Mouse (Mus musculus): ENCODE measurements around the gene Rnf111. TPM values are rescaled to one million over a fixed set of nuclear protein-coding genes. Genes with fewer than 3 reads are reported as not detected.
"Not testable (repeated sequence)": the region's sequence is repeated elsewhere in the genome, so short reads cannot be mapped to it uniquely, and the experiment has no call there.

The Rnf111 gene
- polyA plus RNA-seq, 1 experiment from 2014 or later = 24.3 TPM

- Histone ChIP-seq H3K4me2 (no peak overlapping the region), H3K9ac (no peak overlapping the region), H3K9me3 (no peaks in the 10 kb centered on the region), H3K27ac (no peak overlapping the region), H3K4me1 (no peaks in the 10 kb centered on the region), H3K36me3 (no peaks in the 10 kb centered on the region), H3K4me3 (replicated peaks) (no peak overlapping the region), H3K27me3 (replicated peaks) (no peaks in the 10 kb centered on the region)
- ATAC-seq (ENCODE audit: insufficient read depth, low FRiP score, low read depth) = no peak
- WGBS = 70% methylated on average over 2 of the region's 2 CpGs
Measured at GRCm38 (mm10) chr9:70487401-70487800, 16.1 kb downstream of the Rnf111 start.

GRCm38 (mm10) chr9:70485840-70486239 lies 17.7 kb downstream of the Rnf111 start:
- 75% methylated on average over 1 of the region's 1 CpGs for WGBS
- H3K9ac ChIP-seq = no peak overlapping the region
- H3K27ac ChIP-seq = no peak overlapping the region
- H3K4me1 ChIP-seq = no peaks in the 10 kb centered on the region
- no peaks in the 10 kb centered on the region for H3K9me3 ChIP-seq
- ATAC-seq (ENCODE audit: insufficient read depth, low FRiP score, low read depth) = no peak
- H3K27me3 ChIP-seq (replicated peaks) = no peaks in the 10 kb centered on the region
- H3K4me3 ChIP-seq (replicated peaks) = no peak overlapping the region
- H3K4me2 ChIP-seq = no peak overlapping the region
- no peaks in the 10 kb centered on the region for H3K36me3 ChIP-seq

DNA sequence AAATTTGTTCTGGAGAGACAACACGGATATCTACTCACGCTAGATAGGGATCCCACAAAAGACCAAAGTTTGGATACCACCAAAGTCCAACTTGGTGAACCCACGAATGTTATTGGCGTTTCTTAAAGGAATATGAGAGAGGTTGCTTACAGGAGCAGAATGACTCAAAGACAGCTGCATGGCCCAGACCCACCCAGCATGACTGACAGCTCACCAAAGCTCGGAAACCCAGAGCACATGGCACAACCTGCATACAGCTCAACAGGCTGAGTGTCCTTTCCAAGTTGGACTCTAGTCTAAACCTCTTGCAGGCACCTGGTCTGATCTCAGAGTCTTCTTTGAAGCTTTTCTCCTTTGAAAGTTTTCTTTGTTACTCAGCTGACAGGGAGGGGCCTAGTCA lies 20.0 kb downstream of the Rnf111 start:
- Histone ChIP-seq H3K4me1 (no peaks in the 10 kb centered on the region), H3K4me3 (replicated peaks) (no peak overlapping the region), H3K9ac (no peak overlapping the region), H3K4me2 (no peak overlapping the region), H3K27ac (no peak overlapping the region), H3K27me3 (replicated peaks) (no peaks in the 10 kb centered on the region), H3K36me3 (no peaks in the 10 kb centered on the region), H3K9me3 (no peaks in the 10 kb centered on the region)
- 92% methylated on average over 5 of the region's 5 CpGs for WGBS
- ATAC-seq (ENCODE audit: insufficient read depth, low FRiP score, low read depth) = no peak

DNA sequence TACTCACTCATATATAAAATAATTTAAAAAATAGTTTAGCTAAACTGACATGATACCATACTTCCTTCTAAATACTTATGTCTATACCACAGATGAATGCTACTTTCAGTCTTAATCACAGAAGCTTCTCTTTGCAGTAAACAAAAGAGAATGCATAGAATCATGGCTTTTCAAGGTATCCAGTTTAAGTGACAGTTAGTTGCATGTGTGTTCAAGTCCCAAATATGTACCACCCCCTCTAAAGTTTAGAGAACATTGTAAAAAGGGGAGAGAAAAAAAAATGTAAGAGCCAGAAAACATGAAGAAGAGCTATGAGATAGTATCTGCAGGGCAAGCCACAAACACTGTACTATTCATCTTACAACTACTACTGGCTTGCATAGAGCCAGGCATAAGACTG lies 21.7 kb downstream of the Rnf111 start:
- H3K4me3 ChIP-seq (replicated peaks) = no peak overlapping the region
- H3K4me2 ChIP-seq = no peak overlapping the region
- H3K4me1 ChIP-seq = no peaks in the 10 kb centered on the region
- no peak for ATAC-seq (ENCODE audit: insufficient read depth, low FRiP score, low read depth)
- H3K27ac ChIP-seq = no peak overlapping the region
- no peaks in the 10 kb centered on the region for H3K36me3 ChIP-seq
- no peaks in the 10 kb centered on the region for H3K9me3 ChIP-seq
- no peak overlapping the region for H3K9ac ChIP-seq
- H3K27me3 ChIP-seq (replicated peaks) = no peaks in the 10 kb centered on the region

GRCm38 (mm10) chr9:70477229-70477628 lies 26.3 kb downstream of the Rnf111 start:
- Histone ChIP-seq H3K27ac (no peak overlapping the region), H3K9ac (no peak overlapping the region), H3K27me3 (replicated peaks) (no peaks in the 10 kb centered on the region), H3K4me3 (replicated peaks) (no peak overlapping the region), H3K36me3 (peaks cover 10% of the 10 kb centered on the region; the same call in 1 of the 2 replicates), H3K4me2 (no peak overlapping the region), H3K4me1 (no peaks in the 10 kb centered on the region), H3K9me3 (no peaks in the 10 kb centered on the region)
- no peak for ATAC-seq (ENCODE audit: insufficient read depth, low FRiP score, low read depth)
- 73% methylated on average over 3 of the region's 3 CpGs for WGBS

GRCm38 (mm10) chr9:70475777-70476270 lies 27.7 kb downstream of the Rnf111 start:
- H3K36me3 ChIP-seq = peaks cover 10% of the 10 kb centered on the region; the same call in 1 of the 2 replicates
- WGBS = 95% methylated on average over 9 of the region's 9 CpGs
- no peaks in the 10 kb centered on the region for H3K27me3 ChIP-seq (replicated peaks)
- H3K9ac ChIP-seq = no peak overlapping the region
- ATAC-seq (ENCODE audit: insufficient read depth, low FRiP score, low read depth) = no peak
- no peaks in the 10 kb centered on the region for H3K9me3 ChIP-seq
- no peak overlapping the region for H3K27ac ChIP-seq
- H3K4me1 ChIP-seq = no peaks in the 10 kb centered on the region
- H3K4me3 ChIP-seq (replicated peaks) = no peak overlapping the region
- no peak overlapping the region for H3K4me2 ChIP-seq

DNA sequence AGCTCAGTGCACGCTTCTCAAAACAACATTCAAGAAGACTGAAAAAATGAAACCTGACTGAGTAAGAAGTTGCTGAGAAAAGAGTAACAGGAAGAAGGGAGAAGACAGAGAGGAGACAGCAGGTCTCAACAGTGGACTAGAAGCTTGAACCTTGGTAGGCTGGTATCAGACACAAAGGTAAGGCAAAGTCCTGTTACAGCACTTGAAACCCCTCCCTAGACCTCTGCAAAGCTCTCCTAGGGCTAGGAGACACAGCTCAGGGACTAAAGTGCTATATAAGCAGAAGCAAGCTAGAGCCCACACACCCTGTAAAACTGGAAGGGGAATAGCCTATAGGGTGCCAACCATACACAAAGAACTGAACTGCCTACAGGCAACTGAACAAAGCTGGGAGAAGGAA lies 30.1 kb downstream of the Rnf111 start:
- H3K4me3 ChIP-seq (replicated peaks) = no peak overlapping the region
- H3K27ac ChIP-seq = no peak overlapping the region
- no peaks in the 10 kb centered on the region for H3K27me3 ChIP-seq (replicated peaks)
- no peak overlapping the region for H3K9ac ChIP-seq
- no peak overlapping the region for H3K4me2 ChIP-seq
- H3K4me1 ChIP-seq = no peaks in the 10 kb centered on the region
- H3K36me3 ChIP-seq = peaks cover 10% of the 10 kb centered on the region; the same call in 1 of the 2 replicates
- H3K9me3 ChIP-seq = no peaks in the 10 kb centered on the region
- ATAC-seq (ENCODE audit: insufficient read depth, low FRiP score, low read depth) = no peak
- 70% methylated on average over 1 of the region's 1 CpGs for WGBS

- WGBS = 95% methylated on average over 13 of the region's 13 CpGs
- not testable (repeated sequence) for H3K9me3 ChIP-seq; ATAC-seq (ENCODE audit: insufficient read depth, low FRiP score, low read depth); H3K36me3 ChIP-seq; H3K27me3 ChIP-seq (replicated peaks); H3K27ac ChIP-seq; H3K4me1 ChIP-seq; H3K4me3 ChIP-seq (replicated peaks); H3K4me2 ChIP-seq; H3K9ac ChIP-seq
Measured at GRCm38 (mm10) chr9:70463091-70463490, 40.4 kb downstream of the Rnf111 start.

DNA sequence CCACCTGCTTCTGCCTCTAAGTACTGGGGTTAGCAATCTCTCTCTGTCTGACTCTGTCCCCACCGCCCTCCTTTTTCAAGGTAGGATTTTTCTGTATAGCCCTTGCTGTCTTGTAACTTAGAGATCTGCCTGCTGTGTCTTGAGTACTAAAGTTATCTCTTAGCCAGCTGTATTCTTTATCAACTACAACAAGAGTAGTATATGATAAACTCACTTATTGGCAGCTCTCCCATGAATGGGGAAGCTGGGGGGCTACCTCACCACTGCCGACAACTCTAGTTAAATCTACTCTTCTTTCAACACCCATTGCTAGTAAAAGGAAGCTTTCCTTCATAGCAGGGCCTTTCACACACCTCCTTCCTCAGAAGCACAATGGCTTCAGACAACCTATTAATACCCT lies 51.2 kb downstream of the Rnf111 start:
- no peaks in the 10 kb centered on the region for H3K9me3 ChIP-seq
- H3K9ac ChIP-seq = no peak overlapping the region
- H3K36me3 ChIP-seq = peaks cover 31% of the 10 kb centered on the region
- no peak overlapping the region for H3K4me3 ChIP-seq (replicated peaks)
- H3K27ac ChIP-seq = no peak overlapping the region
- H3K27me3 ChIP-seq (replicated peaks) = no peaks in the 10 kb centered on the region
- ATAC-seq (ENCODE audit: insufficient read depth, low FRiP score, low read depth) = no peak
- H3K4me2 ChIP-seq = no peak overlapping the region
- whole genome bisulfite sequencing = 93% methylated on average over 2 of the region's 2 CpGs
- no peaks in the 10 kb centered on the region for H3K4me1 ChIP-seq

DNA sequence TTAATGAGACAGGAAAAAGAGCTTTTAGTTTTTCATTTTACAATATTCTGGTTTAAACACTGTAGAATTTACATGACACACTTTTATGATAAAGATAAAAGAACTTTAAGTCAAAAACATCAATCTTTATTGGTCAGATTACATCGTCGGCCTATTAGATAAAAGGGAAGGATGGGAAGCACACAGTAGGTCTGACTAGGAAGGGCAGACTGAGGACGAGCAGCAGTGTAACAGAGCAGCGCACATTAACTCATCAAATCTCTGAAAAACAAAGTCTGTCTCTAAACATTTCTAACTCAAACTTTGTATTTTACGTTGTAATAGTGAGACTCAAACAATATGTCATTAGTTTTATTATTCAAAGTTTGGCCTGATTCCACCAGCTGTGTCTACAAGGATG lies 54.5 kb downstream of the Rnf111 start:
- no peak for ATAC-seq (ENCODE audit: insufficient read depth, low FRiP score, low read depth)
- H3K4me2 ChIP-seq = no peak overlapping the region
- no peaks in the 10 kb centered on the region for H3K9me3 ChIP-seq
- H3K27me3 ChIP-seq (replicated peaks) = no peaks in the 10 kb centered on the region
- H3K9ac ChIP-seq = no peak overlapping the region
- no peak overlapping the region for H3K4me3 ChIP-seq (replicated peaks)
- 86% methylated on average over 5 of the region's 5 CpGs for WGBS
- H3K36me3 ChIP-seq = peaks cover 24% of the 10 kb centered on the region
- no peak overlapping the region for H3K27ac ChIP-seq
- no peaks in the 10 kb centered on the region for H3K4me1 ChIP-seq

GRCm38 (mm10) chr9:70439959-70440358 lies 63.6 kb downstream of the Rnf111 start:
- no peak overlapping the region for H3K4me3 ChIP-seq (replicated peaks)
- no peaks in the 10 kb centered on the region for H3K27me3 ChIP-seq (replicated peaks)
- no peak overlapping the region for H3K9ac ChIP-seq
- H3K27ac ChIP-seq = no peak overlapping the region
- WGBS = 80% methylated on average over 4 of the region's 4 CpGs
- peaks cover 17% of the 10 kb centered on the region for H3K36me3 ChIP-seq
- no peak for ATAC-seq (ENCODE audit: insufficient read depth, low FRiP score, low read depth)
- no peak overlapping the region for H3K4me2 ChIP-seq
- no peaks in the 10 kb centered on the region for H3K4me1 ChIP-seq
- H3K9me3 ChIP-seq = no peaks in the 10 kb centered on the region

DNA sequence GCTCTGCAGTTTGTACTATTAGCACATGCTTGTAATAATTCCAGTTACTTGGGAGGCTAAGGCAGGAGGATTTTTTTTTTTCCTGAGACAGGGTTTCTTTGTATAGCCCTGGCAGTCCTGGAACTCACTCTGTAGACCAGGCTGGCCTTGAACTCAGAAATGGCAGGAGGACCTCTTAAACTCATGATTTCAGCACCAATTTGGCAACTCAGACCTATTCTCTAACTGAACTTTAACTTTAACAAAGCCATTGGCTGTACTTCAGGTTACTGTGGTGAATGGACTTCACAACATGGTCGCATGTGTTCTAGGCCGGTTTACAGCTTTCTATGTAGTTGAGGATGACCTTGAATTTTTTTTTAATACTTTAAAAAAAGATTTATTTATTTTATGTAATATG lies 80.9 kb downstream of the Rnf111 start:
- ATAC-seq (ENCODE audit: insufficient read depth, low FRiP score, low read depth) = no peak
- Histone ChIP-seq H3K27ac (no peak overlapping the region), H3K9me3 (no peaks in the 10 kb centered on the region), H3K4me3 (replicated peaks) (no peak overlapping the region), H3K4me1 (0 out of 2 replicates have a peak, but pooled peaks cover 5% of the 10 kb centered on the region), H3K4me2 (no peak overlapping the region), H3K36me3 (peaks cover 9% of the 10 kb centered on the region; the same call in 1 of the 2 replicates), H3K9ac (no peak overlapping the region), H3K27me3 (replicated peaks) (no peaks in the 10 kb centered on the region)
- 96% methylated on average over 2 of the region's 2 CpGs for WGBS
